Mouse (Mus musculus) ES-Bruce4 (cell line): ENCODE data around the gene Mark4.

Experiments used
- CTCF ChIP-seq: IDR thresholded peaks from one replicate; pipeline ENCODE4 v1.8.1; 2011; ENCODE audit warnings: low read depth, low read length
- EP300 ChIP-seq: IDR thresholded peaks from 2 replicates; pipeline ENCODE4 v1.6.1; 2011; ENCODE audit warnings: low read depth, low read length; ENCODE audit not compliant: insufficient read depth
- POLR2A ChIP-seq: IDR thresholded peaks from one replicate; pipeline ENCODE4 v1.8.1; 2011; ENCODE audit warnings: low read length; ENCODE audit not compliant: insufficient read depth

DNA sequence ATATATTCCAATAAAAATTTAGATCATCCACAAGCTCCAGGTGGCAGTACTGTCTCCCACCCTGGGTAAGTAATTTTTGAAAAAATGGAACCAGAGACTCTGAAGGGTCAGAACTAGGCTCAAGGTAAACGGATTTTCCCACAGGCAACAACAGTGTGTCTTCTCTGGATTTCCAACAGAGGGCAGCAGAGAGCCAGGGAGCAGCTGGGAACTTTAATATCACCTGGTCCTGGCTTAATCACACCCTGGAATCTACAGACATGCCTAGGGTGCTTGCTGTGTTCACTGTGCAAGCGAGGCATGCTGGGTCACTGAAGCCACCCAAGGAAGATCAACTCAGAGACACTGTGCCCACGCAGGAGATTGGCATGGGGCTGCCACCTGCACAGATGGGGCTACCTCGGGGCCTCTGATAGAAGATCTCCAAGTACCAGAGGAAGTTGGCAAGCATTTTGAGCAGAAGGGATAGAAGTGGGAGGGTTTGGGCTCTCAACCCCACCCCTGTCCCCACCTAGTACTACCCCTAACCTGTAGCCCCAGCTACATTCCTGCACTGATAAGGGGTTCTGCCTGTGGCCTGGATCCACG is 45.0 kb upstream of the Mark4 start:
- TF ChIP-seq CTCF: peak; percentile 75
- TF ChIP-seq POLR2A: no peak
- TF ChIP-seq EP300: no peak
